Mouse (Mus musculus) heart, postnatal 0 days (tissue): ENCODE data around the gene Vangl2. TPM values are rescaled to one million over a fixed set of nuclear protein-coding genes. Genes with fewer than 3 reads are reported as not detected.

Source experiments
- ATAC-seq: fragments of 200-750 bp; cut with Nextera tagmentation; 2 replicates; pipeline ENCODE4 v1.8.0; 2017; ENCODE audit warnings: low read depth, moderate number of reproducible peaks, moderate library complexity; ENCODE audit not compliant: insufficient read depth
- DNase-seq: peaks from one replicate; pipeline ENCODE4 v3.0.0-alpha.2; 2016; ENCODE audit warnings: low spot score
- H3K27ac ChIP-seq: fragments of 300-500 bp; sonication (generic); 2 replicates; pipeline ENCODE4 v1.5.1; 2014; ENCODE audit warnings: low read depth, mild to moderate bottlenecking
- H3K27me3 ChIP-seq: fragments of 300-500 bp; sonication (generic); 2 replicates; pipeline ENCODE4 v1.6.1; 2014; ENCODE audit warnings: low read length, mixed read lengths; ENCODE audit not compliant: control insufficient read depth, insufficient read depth
- H3K36me3 ChIP-seq: fragments of 300-500 bp; sonication (generic); replicated peaks from 2 replicates; pipeline ENCODE4 v1.6.1; 2014; ENCODE audit warnings: low read length, mixed read lengths; ENCODE audit not compliant: control insufficient read depth, insufficient read depth
- H3K4me1 ChIP-seq: fragments of 300-500 bp; sonication (generic); 2 replicates; pipeline ENCODE4 v1.6.1; 2014; ENCODE audit warnings: antibody characterized with exemption; ENCODE audit not compliant: control insufficient read depth, insufficient read depth
- H3K4me2 ChIP-seq: fragments of 300-500 bp; sonication (generic); 2 replicates; pipeline ENCODE4 v1.6.1; 2014; ENCODE audit warnings: low read depth, mild to moderate bottlenecking, low read length, moderate library complexity
- H3K4me3 ChIP-seq: fragments of 300-500 bp; sonication (generic); 2 replicates; pipeline ENCODE4 v1.5.1; 2014; ENCODE audit warnings: low read depth, low read length
- H3K9ac ChIP-seq: fragments of 300-500 bp; sonication (generic); replicated peaks from 2 replicates; pipeline ENCODE4 v1.6.1; 2014; ENCODE audit warnings: low read depth, low read length, mixed read lengths
- H3K9me3 ChIP-seq: fragments of 300-500 bp; sonication (generic); replicated peaks from 2 replicates; pipeline ENCODE4 v1.6.1; 2016; ENCODE audit warnings: low read length; ENCODE audit not compliant: control insufficient read depth
- CTCF ChIP-seq: IDR thresholded peaks from 2 replicates; pipeline ENCODE4 v1.5.1; 2016; ENCODE audit warnings: antibody characterized with exemption, control low read depth, low read depth
- EP300 ChIP-seq: IDR thresholded peaks from 2 replicates; pipeline ENCODE4 v1.6.1; 2016; ENCODE audit warnings: antibody characterized with exemption, low read depth
- WGBS: fragments of 180-500 bp; shearing (Covaris S2); extraction: QIAGEN DNeasy Blood & Tissue Kit; methylation state at CpG from one replicate; pipeline ENCODE4 v1.1.7; 2014; 5-methylcytosine and 5-hydroxymethylcytosine counted together
- polyA plus RNA-seq: library from polyadenylated mRNA; unstranded; fragments of >200 nt; fragmentation: Nextera tagmentation; extraction: Ambion mirVana; gene quantifications from 2 replicates; pipeline ENCODE4 v1.2.1, GENCODE M21; 2015
- total RNA-seq: library from RNA; depleted of rRNA; stranded (reverse); fragments of >200 nt; gene quantifications from 2 replicates; pipeline ENCODE4 v1.2.3, GENCODE M21; 2014; ENCODE audit warnings: low replicate concordance

Vangl2 gene
- total and polyA plus RNA-seq, 2 experiments from 2014 or later, result 5.2 to 11.2 TPM

DNA sequence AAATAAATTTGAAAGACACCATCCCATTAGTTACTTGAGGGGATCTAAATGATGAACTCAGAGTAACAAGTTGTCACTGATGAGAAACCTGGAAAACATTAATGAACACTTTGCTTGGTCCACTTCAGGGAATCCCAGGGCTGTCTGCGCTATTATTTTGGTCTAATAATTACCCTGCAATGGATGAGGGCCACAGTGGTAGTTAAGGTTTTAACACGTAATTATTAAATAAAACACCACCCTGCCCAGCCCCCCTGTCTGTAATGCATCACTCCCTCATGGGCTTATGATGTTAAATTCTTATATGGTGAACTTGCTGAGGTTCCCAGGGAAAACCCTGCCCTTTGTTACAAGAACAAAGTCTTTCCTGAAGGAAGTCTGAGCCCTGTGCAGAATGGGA is 36.4 kb downstream of the Vangl2 start:
- Histone ChIP-seq H3K9ac (no peak overlapping the region), H3K4me1 (peaks cover 15% of the 10 kb centered on the region; the same call in 1 of the 2 replicates), H3K4me3 (no peak overlapping the region), H3K9me3 (no peaks in the 10 kb centered on the region), H3K36me3 (no peaks in the 10 kb centered on the region), H3K4me2 (no peak overlapping the region), H3K27me3 (no peaks in the 10 kb centered on the region), H3K27ac (no peak overlapping the region)
- ATAC-seq (no peak), DNase-seq (no peak)
- no peak for TF ChIP-seq EP300
- TF ChIP-seq CTCF, result no peak
- 86% methylated on average over 2 of the region's 2 CpGs for WGBS

DNA sequence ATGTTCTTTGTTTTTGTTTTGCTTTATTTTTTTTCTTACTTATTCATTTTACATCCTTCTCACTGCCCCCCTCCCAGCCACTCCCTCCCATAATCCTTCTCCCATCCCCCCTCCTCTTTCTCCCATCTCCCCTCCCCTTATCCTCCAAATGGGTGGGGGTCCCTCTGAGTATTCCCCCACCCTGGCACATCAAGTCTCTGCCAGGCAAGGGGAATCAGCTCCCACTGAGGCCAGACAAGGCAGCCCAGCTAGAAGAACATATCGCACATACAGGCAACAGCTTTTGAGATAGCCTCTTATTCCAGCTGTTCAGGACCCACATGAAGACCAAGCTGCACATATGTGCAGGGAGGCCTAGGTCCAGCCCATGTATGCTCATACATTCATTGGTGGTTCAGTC is 44.1 kb downstream of the Vangl2 start:
- H3K4me2 ChIP-seq, result no peak overlapping the region
- no peak overlapping the region for H3K4me3 ChIP-seq
- 91% methylated on average over 1 of the region's 1 CpGs for WGBS
- no peak for DNase-seq
- no peak overlapping the region for H3K9ac ChIP-seq
- no peaks in the 10 kb centered on the region for H3K27me3 ChIP-seq
- no peaks in the 10 kb centered on the region for H3K36me3 ChIP-seq
- no peak for ATAC-seq
- no peak overlapping the region for H3K27ac ChIP-seq
- 0 out of 2 replicates have a peak, but pooled peaks cover 6% of the 10 kb centered on the region for H3K9me3 ChIP-seq
- TF ChIP-seq CTCF (no peak), EP300 (no peak)
- H3K4me1 ChIP-seq, result no peaks in the 10 kb centered on the region

DNA sequence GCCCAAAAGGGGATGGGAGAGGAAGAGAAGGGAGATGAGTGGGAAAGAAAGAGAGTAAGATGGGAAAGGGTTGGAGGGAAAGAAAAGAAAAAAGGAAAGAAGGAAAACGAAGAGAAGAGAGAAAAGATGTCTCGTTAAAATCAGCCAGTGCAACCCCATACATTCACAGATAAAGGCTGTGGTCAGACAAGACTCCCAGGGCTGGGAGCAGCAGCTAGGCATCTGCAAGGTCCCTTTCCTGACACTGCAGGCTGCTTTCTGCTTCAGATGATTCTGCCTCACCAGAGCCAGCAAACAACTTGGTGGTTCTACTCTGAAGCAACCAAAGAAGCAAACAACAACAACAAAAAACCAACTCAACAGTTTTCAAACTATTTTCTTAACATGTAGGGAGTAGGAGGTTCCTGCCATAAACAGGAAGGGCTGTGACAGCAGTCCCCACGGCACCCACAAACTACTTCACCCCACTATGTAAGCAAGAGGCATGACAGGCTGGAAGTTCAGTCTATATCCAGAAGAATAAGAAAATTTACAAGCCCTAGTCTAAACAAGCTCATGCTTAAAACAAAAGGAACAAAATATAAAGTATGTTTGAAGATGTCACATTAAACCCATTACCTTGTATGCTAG is 44.8 kb downstream of the Vangl2 start:
- Histone ChIP-seq H3K27ac (no peak overlapping the region), H3K4me1 (no peaks in the 10 kb centered on the region), H3K36me3 (no peaks in the 10 kb centered on the region), H3K27me3 (no peaks in the 10 kb centered on the region), H3K9ac (no peak overlapping the region), H3K9me3 (0 out of 2 replicates have a peak, but pooled peaks cover 6% of the 10 kb centered on the region), H3K4me3 (no peak overlapping the region), H3K4me2 (no peak overlapping the region)
- DNase-seq, result no peak
- ATAC-seq, result no peak
- 52% methylated on average over 3 of the region's 3 CpGs for WGBS
- TF ChIP-seq EP300 (no peak), CTCF (no peak)

DNA sequence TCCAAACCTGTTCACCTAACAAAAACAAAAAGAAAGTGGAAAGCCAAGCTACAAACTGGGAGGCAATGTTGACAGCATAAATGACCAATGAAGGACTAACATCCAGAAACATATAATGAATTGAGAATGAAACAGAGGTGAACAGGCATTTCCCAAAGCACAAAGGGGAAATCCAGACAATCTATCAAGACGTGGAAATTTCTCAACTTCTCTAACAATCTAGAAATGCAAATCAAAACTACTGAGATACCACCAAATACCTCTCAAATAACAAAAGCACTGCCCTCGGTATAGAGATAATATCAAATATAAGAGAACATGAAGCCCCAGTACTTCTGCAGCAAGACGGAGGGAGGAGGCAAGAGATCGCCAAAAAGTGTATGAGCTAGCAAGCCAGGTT is 45.5 kb downstream of the Vangl2 start:
- H3K4me3 ChIP-seq, result no peak overlapping the region
- no peak overlapping the region for H3K4me2 ChIP-seq
- H3K27ac ChIP-seq, result no peak overlapping the region
- ATAC-seq, result no peak
- H3K9me3 ChIP-seq, result 0 out of 2 replicates have a peak, but pooled peaks cover 6% of the 10 kb centered on the region
- 64% methylated on average over 4 of the region's 4 CpGs for WGBS
- H3K36me3 ChIP-seq, result no peaks in the 10 kb centered on the region
- H3K9ac ChIP-seq, result no peak overlapping the region
- H3K27me3 ChIP-seq, result no peaks in the 10 kb centered on the region
- TF ChIP-seq EP300 (no peak), CTCF (no peak)
- no peaks in the 10 kb centered on the region for H3K4me1 ChIP-seq
- no peak for DNase-seq

- Histone ChIP-seq H3K4me3 (no peak overlapping the region), H3K4me2 (no peak overlapping the region), H3K27me3 (no peaks in the 10 kb centered on the region), H3K4me1 (no peaks in the 10 kb centered on the region), H3K9me3 (0 out of 2 replicates have a peak, but pooled peaks cover 6% of the 10 kb centered on the region), H3K36me3 (no peaks in the 10 kb centered on the region), H3K9ac (no peak overlapping the region), H3K27ac (no peak overlapping the region)
- 55% methylated on average over 5 of the region's 5 CpGs for WGBS
- DNase-seq (no peak), ATAC-seq (no peak)
- TF ChIP-seq CTCF, result no peak
- TF ChIP-seq EP300, result no peak
These were observed 46.1 kb downstream of the Vangl2 start for GRCm38 (mm10) chr1:171982170-171982569.
